Mouse (Mus musculus) cortical plate, adult 2 months (tissue): ENCODE measurements around the gene Jchain.

Experiments
- CTCF ChIP-seq: fragments of 200-500 bp; IDR thresholded peaks from 2 replicates; pipeline ENCODE4 v1.5.1; 2011; ENCODE audit warnings: mild to moderate bottlenecking, control low read depth, low read length; ENCODE audit not compliant: insufficient read depth; ENCODE audit errors: extremely low read depth
- POLR2A ChIP-seq: fragments of 200-500 bp; IDR thresholded peaks from 2 replicates; pipeline ENCODE4 v1.6.1; 2011; ENCODE audit warnings: mild to moderate bottlenecking, low read length, control low read depth; ENCODE audit not compliant: insufficient read depth; ENCODE audit errors: extremely low read depth

DNA sequence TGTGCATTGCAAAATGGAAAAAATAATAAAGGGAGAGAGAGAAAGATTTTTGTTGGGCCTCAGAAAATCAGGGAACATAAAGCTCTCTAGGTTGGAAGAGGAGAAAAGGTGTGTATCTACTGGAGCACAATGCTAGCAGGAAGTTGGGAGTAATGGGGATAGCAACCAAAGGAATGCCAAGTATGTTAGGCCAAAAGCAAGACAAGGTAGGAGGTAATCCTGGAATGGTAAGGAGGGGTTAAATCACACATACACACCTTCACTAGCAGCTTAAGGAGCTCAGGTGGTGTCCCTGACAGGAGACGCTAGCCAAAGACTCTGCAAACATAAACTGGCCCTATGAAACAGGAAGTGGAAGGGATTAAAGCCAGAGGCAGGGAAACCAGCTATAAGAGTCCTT is 31.3 kb upstream of the Jchain start:
- no peak for TF ChIP-seq POLR2A
- TF ChIP-seq CTCF, result no peak
